Mouse (Mus musculus) 3T3-L1 (cell line): Measurements from ENCODE around the gene Ak2.

ENCODE experiments used
- DNase-seq: peaks from one replicate; pipeline ENCODE4 v3.0.0-alpha.2; 2015; ENCODE audit warnings: low read depth, low spot score

Gene Ak2

DNA sequence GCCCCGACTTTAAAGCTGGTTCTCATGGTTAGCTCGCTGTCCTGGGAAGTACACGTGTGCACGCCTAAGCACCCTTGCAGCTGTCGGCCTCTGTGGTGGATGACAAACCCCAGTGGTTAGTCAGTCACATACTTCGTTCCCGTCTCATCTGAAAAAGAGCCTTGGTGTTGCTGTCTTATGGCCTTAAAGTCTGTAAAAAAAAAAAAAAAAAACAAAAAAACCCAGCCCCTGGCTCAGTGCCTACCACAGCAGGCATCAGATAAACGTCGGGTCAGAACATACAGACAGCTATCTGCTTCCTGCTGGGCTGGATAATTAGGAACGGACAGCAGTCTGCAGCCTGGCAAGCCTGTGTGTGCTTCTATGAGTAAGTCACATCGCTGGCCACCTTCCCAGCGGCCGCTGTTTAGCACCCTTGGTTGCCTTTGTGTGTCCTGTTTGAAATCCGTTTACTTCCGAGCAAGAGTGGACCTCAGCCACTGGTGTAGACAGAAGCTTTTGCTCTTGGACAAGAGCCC, 19.9 kb downstream of the Ak2 start:
- peak; percentile 98 for DNase-seq

DNA sequence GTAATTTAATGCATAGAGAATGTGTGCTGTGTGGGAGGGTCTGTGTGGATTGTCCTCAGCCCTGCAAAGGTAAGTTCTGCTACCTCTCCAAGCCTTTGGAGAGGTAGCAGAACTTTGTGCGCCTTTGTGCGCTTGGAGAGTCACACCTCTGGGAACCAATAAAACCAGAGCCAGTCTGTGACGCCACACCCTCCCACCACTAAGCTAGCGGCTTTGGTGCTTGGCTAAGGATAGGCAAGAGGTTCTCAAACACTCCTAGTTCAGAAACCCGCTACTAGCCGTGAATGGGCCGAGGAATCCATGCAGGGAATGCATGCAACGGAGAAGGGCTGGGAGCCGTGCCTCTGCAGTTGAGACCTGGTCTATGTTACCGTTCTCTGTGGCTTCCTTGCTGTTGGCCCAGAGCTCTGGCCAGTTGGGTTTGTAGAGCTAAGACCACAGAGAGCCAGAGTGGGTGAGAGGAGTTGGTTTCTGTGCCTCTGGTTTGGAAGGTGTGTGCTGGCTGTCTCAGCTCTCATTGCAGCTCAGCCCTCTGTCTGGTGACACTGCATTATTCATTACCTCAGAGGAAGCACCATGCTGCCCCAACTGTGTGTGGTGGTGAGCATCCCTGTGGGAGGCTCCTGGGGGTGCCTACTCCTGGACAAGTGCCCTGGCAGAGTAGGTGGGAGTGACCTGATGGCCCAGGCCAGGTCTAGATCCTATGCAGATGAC, 21.6 kb downstream of the Ak2 start:
- DNase-seq, result no peak

DNA sequence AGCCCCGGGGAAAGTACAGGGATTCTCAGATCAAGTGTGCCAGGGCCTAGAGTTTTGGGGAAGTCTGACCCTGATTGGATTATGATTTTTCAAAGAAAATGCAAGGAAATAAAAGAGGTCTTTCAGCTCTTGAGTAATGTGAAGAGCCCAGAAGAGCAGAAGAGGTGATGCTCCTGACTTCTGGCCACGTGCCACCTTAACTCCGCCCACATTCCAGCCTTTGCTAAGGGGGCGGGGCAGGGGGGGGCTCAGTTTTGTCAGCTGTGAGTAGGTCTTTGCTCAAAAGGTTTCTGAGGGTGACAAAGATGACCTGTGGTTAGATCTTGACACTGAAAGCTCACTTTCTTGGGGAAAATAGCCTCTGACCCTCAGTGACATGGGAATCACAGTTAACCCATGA, 24.6 kb downstream of the Ak2 start:
- DNase-seq, result peak; percentile 43

DNA sequence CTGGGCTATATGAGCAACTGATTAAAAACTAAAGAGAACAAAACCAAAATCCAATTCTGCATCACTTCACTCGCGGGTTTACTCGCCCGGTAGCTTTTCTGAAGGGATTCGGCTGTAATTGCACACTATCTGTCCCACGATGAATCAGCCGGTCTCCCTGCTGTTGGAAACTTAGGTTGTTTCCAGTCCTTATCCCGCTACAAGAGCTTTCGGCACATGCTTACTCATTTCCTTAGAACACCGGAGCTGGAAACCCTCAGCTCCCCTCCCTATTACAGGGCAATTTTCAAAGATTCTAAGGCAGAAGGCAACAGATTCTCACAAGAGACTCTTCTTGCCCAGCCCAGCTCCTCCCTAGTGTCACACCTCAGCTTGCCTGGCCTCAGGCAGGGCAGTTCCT, 25.4 kb downstream of the Ak2 start:
- peak; percentile 67 for DNase-seq

DNA sequence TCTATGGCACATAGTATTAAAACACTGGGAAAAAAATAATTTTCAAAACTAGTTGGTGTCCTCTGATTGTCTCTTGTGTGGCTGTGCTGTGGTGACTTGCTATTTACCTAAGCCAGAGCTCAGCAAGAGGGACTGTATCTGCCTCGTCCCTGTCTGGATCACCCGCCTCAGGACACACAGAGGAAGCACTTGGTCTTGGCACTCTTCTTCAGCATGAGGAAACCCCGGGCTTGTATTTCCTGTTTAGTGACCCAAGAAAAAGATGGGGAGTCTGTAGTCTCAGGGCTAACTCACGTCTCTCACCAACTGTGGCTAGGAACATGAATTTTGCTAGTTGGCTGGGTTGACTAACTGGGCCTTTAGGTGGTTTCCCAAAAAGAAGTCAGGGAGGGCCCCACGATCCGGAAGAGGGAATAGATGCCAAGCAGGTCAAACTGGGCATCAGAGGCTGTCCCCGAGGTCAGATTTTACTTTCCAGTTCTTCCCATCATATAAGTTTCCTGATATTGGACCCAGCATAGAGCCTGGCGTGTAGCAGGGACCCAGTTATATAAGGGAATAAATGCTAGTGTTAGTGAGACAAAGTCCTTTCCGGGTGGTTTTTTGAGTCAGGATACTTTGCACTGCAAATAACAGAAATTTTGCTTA, 27.2 kb downstream of the Ak2 start:
- DNase-seq, result no peak

DNA sequence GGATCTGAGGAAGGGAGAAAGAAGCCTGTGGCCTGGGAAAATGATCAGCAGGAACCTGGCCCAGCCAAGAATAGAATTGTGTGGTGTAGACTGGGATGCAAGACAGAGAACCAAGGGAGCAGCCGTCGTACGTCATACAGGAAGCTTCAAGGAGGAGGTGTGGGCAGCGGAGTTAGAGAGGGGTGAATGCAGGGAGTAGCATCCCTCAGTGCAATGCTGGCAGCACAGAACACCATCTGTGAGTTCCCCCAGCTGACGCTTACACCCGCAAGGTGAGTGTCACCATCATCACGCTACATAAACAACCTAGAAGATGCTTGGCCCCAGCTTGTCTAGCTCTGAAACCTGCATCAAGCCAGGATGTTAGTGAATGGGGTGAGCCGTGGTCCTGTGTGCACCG, 28.0 kb downstream of the Ak2 start:
- DNase-seq, result no peak

DNA sequence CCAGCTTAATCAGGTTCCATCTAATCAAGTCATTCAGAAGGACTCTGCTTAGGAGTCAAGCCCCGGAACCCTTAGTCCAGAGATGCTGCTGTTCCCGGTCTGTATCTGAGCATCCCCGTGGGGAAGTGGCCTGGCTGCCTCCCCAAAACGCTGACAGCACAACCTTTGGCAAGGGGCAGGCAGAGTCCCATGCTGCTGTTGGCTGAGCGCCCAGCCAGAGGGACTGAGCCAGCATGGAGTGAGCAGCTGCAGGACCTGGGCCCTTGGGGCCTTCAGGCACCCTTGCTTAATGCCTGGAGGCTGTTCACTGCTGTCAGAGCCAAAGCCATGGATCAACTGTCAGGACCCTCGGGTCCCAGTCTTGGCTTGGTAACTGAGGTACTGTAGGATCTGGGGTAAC, 28.7 kb downstream of the Ak2 start:
- peak; percentile 82 for DNase-seq

DNA sequence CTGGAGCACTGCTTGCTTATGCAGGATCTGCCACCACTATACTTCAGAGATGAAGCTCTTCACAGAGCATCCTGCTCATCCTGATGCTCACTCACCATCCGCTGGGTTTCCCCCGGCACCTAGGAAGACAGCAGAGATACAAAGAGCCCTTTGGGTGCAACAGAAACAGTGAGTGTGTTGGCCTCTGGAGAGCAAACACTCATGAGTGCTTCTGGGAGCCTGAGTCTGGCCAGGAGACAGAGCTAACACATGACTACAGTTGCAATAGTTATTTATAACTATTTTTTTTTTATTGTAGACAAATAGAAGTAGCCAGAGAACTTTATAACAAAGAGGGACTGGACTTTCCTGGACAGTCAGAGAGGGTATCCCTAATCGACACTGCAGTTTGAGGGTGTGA, 29.7 kb downstream of the Ak2 start:
- DNase-seq, result peak; percentile 33

DNA sequence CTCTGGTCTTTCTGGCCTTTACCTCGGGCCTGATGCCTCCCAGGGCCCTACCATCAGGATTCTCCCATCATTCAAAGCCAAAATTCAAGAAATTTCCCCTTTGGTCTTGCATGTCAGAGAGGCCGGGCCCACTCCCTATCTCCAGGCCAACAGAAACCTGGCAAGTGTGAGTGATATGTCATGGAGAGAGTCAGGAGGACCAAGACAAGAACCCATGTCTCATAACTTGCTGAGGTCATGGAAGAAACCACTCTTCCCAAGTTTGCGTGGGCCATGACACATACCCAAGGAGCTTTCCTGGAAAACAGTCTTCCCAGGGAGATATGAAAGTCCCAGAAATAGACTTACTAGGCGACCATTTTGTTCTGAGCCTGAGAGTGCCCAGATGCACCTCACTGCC, 30.1 kb downstream of the Ak2 start:
- DNase-seq, result peak; percentile 52

DNA sequence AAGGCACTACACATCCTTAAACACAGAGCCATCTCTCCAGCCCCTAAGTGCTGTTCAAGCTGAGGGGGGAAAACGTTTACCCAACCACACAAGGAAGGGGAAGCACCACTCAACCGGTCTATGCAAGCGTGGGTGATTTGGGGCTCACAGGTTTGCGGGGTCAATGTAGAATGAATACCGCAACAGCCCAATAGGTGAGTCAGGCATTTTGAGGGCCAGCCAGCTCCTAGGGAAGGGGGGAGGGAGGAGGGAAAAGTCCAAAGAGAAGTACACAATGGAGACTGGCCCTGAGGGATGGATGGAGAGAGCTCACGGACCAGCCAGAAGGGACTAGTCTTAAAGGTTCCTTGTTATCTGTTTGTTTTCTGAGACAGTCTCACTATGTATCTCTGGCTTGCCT, 32.1 kb downstream of the Ak2 start:
- DNase-seq, result peak; percentile 29

DNA sequence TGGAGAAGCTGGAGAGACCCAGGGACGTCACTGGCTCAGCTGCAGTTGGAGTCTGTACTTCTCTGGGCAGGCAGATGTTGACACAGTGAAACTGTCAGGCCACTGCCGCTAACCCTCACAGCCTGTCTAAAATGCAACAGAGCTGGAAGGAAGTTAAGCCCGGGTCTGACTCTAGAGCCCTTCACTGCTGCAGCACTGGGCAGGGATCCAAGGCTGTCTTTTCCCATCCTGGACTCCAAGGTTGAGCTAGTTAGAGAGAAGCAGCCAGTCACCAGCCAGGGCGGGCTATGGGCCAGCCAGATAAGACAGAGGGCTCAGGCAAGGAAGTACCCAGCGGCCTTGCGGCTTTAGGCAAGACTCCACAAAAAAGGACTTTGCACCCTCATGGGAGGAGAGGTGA, 33.0 kb downstream of the Ak2 start:
- DNase-seq, result peak; percentile 73

DNA sequence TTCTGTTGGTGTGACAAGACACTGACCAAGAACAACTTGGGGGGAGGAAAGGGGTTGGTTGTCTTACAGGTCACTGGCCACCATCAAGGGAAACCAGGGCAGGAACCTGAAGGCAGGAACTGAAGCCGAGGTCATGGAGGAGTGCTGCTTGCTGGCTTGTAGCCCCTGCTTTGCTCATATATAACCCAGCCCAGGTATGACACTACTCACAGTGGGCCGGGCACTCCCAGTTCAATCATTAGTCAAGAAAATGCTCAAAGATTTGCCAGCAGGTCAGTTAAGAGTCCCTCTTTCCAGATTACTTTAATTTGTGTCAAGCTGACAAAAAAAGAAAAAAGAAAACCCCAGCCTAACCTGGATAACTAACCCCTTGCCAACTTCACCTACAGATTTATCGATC, 33.9 kb downstream of the Ak2 start:
- DNase-seq, result no peak

DNA sequence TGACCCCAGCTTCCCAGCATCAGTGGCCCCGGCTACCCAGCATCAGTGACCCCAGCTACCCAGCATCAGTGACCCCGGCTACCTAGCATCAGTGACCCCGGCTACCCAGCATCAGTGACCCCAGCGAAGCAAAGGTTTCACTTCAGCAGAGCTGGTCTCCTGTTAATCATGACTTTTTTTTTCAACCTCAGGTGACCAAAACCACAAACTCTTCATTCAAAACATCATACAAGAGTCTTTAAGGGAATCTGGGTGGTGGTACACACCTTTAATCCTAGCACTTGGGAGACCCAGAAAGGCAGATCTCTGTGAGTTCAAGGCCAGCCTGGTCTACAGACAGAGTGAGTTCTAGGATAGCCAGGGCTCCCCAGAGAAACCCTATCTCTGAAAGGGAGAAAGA, 39.0 kb downstream of the Ak2 start:
- DNase-seq, result no peak

DNA sequence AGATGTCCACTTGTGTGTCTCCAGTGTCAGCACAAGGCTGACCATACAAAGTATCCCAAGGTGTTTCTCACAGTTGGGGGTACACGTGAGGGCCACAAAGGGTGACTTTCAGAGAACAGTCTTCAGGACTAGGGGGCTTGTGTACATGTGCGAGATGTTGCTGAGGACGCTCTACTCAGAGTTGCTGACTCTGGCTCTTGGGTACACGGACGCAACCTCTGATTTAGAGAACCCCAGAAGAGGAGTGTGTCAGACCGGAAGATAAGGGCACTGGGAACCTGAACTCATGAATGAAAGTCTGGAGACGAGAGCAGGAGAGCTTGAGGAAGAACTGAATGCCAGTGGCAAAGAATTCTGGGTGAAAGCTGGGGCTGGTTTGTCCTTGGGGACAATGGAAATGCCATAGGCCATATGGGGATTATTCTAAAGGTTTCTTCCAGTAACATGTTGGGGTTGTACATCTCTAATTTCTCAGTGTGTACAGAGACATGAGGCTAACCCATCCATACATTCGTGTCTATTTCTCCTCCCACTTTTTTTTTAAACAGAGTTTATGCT, 39.7 kb downstream of the Ak2 start:
- DNase-seq, result no peak

DNA sequence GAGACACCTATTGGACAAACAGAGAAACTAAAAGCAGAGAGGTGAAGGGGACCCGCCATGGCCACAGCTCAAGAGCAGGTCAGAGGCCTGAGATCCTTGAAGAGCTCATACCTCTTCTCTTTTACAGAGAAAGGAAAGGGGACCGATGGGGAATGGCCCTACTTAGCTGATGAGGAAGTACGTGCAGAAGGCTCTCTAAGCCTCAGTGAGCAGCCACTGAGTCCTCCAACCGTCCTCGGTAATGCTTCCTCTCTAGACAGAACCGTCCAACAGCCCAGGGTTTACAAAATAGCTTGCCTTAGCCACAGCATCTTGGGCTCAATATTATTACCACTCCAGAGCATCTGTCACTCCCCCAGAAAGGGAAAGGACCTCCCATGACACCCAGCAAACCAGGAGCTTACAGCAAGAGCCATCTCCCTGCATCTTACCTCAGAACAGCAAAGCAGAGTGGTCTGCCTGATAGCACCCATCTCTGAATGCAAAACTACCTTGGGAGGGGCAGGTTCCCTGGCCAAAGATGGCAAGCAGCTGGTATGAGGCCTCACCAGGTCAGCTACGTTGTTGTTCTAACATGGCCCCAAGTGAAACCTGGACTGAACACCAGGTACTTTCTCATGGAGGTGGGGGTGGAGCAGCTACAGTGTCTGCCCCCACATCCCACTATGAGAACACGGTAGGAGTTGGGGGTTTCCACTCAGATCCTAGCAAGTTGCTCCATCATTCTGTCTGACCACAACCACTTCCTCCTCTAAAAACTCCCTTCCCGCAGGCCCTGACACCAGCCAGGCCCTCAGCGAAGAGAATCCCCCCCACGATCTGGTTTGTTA, 40.6 kb downstream of the Ak2 start:
- peak; percentile 75 for DNase-seq

DNA sequence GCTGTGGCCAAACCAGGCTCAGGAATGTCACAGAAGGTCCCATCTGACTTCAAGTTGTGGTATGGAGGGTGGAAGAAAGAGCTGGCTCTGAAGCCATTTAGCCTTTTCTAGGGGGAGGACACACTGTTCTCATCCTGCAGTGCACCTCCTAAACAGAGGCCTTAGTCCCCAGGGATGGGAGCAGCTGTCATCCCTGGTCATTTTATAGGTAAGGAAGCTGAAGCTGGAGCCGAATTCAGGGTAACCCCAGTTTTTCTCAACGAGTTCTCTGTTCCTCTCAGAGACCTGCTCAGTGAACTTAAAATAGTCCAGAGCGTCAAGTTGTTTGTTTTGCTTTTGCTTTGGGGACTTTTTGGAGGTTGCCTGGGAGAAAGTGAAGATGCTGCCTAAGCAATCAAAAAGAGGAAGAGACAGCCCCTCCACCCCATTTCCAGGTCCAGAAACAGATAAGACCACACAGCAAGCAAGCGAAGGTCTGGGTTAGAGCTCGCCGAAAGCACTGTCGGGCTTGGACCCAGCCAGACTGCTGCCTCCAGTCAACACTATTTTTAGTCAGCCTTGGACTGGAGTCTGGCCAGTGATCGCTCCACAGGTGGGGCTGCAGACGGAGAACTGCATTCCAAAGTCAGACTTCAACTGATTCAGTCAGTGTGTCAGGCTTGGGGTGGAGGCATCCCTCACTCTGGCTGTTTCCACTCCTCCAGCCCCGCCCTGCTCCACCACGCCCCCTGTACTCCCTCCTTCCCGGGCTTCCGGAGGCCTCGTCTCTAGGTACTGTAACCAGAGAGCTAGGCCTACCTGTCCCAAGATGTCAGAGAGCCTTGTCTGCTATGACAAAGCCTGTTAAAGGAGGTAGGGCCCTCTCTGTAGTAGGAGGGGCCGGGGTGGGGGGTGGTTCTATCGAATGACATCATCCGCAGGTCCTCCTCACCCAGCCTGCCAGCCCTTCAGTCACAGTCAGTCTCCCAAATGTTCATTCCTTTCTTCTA, 41.5 kb downstream of the Ak2 start:
- peak; percentile 92 for DNase-seq

DNA sequence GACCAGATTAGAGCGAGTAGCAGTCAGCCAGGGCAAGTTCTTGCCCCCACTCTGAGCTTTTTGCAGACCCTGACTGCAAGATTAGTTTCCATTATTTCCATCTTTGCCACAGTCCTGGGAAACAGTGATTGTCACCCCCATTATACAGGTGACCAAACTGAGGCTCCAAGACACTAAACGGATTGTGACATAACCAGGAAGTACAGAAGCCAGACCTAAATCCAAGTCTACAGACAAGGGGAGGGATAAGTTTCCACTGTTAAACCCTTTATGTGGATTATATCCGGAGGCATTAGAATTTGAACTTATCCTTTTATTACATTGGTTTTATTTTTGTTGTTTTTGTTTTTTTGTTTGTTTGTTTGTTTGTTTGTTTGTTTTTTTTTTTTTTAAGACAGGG, 42.5 kb downstream of the Ak2 start:
- DNase-seq, result no peak

DNA sequence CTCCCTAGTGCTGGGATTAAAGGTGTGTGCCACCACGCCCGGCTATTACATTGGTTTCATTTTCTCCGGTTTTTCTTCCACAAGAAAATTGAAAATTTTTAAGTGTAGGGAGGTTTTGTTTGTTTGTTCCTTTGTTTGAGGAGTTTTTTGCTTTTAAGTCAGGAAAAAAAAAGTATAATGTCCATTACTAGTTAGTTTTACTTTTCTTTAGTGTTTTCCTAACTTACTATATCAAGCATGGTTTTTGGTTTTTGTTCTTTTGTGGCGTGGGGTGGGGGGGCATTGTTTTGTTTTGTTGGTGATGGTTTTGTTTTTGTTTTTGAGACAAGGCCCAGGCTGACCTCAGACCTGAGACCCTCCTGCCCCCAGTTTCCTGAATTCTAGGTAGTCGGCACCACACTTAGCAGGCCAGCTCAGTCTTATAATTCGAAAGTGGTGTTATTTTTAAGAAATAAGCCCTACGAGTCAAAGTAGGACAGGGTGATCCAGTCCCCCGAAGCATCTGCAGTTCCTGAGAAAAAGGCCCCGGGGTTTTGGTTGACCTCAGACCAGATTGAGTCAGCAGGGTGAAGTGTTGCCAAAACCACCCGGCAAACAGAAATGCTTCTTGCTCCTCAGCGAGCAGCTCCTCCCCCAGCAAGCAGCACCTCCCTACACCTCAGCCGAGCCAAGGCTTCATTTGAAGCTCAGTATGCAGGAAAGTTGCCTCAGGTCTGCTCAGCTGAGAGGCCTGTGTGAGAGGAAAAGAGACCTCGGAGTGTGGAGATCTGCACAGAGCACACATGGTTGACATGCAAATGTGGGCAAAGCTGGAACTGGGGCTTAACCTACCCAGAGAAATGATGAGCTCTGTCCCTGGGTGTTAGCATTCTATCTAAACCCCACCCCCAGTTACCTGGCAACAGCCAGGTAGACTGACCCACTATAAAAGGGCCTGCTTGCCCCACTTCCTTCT, 43.2 kb downstream of the Ak2 start:
- DNase-seq, result peak; percentile 98

DNA sequence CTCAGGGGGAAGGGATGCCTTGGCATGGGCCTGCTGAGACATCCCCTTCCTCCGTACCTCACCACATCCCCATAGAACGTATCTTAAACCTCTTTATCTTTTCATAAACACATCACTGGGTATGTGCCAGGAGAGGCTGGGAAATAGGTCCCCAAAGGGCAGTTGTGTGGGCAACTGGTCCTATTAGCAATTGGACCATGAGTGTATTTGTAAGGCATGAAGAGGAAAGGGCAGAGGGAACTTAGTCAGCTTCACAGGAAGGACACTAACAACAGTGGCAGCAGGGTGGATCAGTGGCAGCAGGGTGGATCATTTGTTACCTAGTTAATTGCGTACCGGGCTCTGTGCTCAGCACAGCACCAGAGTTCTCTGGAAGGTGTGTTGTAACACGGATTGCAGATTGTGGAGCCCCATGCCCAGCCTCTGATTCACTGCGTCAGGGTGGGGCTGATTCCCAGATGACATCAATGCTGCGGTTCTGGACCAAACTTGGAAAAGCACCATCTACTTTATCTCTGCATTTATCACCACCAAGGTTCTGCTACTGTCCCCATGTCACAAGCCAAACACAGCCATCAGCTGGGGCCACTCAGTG, 44.2 kb downstream of the Ak2 start:
- peak; percentile 91 for DNase-seq
